ENCODE assay signal across 8 mouse cellular contexts in the genomic region with DNA sequence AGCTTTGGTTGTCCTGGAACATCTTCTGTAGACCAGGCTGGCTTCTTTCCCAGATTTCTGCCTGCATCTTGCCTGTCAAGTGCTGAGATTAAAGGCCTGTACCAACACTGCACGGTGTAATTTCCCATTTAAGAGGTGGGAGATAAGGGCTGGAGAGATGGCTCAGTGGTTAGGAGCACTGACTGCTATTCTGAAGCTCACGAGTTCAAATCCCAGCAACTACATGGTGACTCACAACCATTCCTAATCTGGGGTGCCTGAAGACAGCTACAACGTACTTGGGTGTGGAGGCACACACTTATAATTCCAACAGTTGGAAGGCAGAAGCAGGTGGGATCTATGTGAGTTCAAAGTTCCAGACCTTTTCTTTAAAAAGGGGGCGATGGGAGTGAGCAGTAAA. TPM values are rescaled to one million over a fixed set of nuclear protein-coding genes. Genes with fewer than 3 reads are reported as not detected.
A peak's percentile ranks its signal among the peaks of the same experiment; 100 is the strongest.
DNase-seq lines count a peak whose midpoint lies in the region; ATAC-seq and TF ChIP-seq lines count a peak whose summit lies in the region.

No protein-coding gene starts in this region.

- peak overlapping the region; percentile 97; the same call in 1 of the 2 replicates for H3K4me3 ChIP-seq in testis, adult 2 months (ENCODE audit: control insufficient read depth, low read depth, low read length)
- H3K4me3 ChIP-seq in intestine, embryonic 15.5 days (replicated peaks), result no peak overlapping the region
- H3K4me3 ChIP-seq in neural tube, embryonic 15.5 days (replicated peaks), result peak overlapping the region; percentile 97

- H3K9me3 ChIP-seq in intestine, embryonic 15.5 days, result no peaks in the 10 kb centered on the region
- H3K9me3 ChIP-seq in neural tube, embryonic 15.5 days (replicated peaks), result no peaks in the 10 kb centered on the region

- WGBS in intestine, embryonic 15.5 days, result 34% methylated on average over 4 of the region's 4 CpGs
- WGBS in neural tube, embryonic 15.5 days, result 43% methylated on average over 4 of the region's 4 CpGs

- peak; percentile 4 for DNase-seq in gastrocnemius, adult 18-20 months (ENCODE audit: low spot score)
- DNase-seq in gastrocnemius, postnatal 10 days, result no peak
- DNase-seq in testis, postnatal 10 days (ENCODE audit: low spot score), result no peak
- DNase-seq in gastrocnemius, adult 8-10 months (ENCODE audit: low spot score in 2 of 2), result no peak

- H3K27me3 ChIP-seq in testis, adult 2 months (ENCODE audit: control insufficient read depth, insufficient read depth, low read length), result no peaks in the 10 kb centered on the region
- H3K27me3 ChIP-seq in intestine, embryonic 15.5 days (replicated peaks), result no peaks in the 10 kb centered on the region
- no peaks in the 10 kb centered on the region for H3K27me3 ChIP-seq in neural tube, embryonic 15.5 days (replicated peaks)

- H3K4me1 ChIP-seq in testis, adult 2 months (ENCODE audit: control insufficient read depth, insufficient read depth, low read length), result no peaks in the 10 kb centered on the region
- no peaks in the 10 kb centered on the region for H3K4me1 ChIP-seq in intestine, embryonic 15.5 days (replicated peaks)
- peaks cover 10% of the 10 kb centered on the region for H3K4me1 ChIP-seq in neural tube, embryonic 15.5 days

- peak; percentile 14; the same call in 1 of the 2 replicates for ATAC-seq in intestine, embryonic 15.5 days
- peak; percentile 29 for ATAC-seq in neural tube, embryonic 15.5 days (ENCODE audit: low FRiP score)
- ATAC-seq in monocyte, adult 5-6 weeks (replicated peaks; ENCODE audit: insufficient number of reproducible peaks, low FRiP score, low TSS enrichment, poor library complexity, severe bottlenecking), result no peak; the same call in 1 of the 2 replicates

- no peak for TF ChIP-seq CTCF in testis, adult 2 months (IDR thresholded peaks at IDR 0.05; ENCODE audit: control insufficient read depth, insufficient read depth, insufficient replicate concordance, low read depth, low read length)

- H3K4me2 ChIP-seq in intestine, embryonic 15.5 days (replicated peaks), result no peak overlapping the region
- H3K4me2 ChIP-seq in neural tube, embryonic 15.5 days, result peak overlapping the region; percentile 58

- H3K27ac ChIP-seq in testis, adult 2 months (ENCODE audit: control insufficient read depth, insufficient read depth, low read depth, low read length), result no peak overlapping the region
- H3K27ac ChIP-seq in intestine, embryonic 15.5 days, result no peak overlapping the region
- H3K27ac ChIP-seq in neural tube, embryonic 15.5 days (replicated peaks), result peak overlapping the region; percentile 98

- no peaks in the 10 kb centered on the region for H3K36me3 ChIP-seq in testis, adult 2 months (ENCODE audit: control insufficient read depth, insufficient read depth, low read length)
- no peaks in the 10 kb centered on the region for H3K36me3 ChIP-seq in intestine, embryonic 15.5 days
- no peaks in the 10 kb centered on the region for H3K36me3 ChIP-seq in neural tube, embryonic 15.5 days

- no peak for TF ChIP-seq POLR2A in testis, adult 2 months (IDR thresholded peaks at IDR 0.05; ENCODE audit: control insufficient read depth, low read depth, low read length)

- H3K9ac ChIP-seq in intestine, embryonic 15.5 days, result no peak overlapping the region
- H3K9ac ChIP-seq in neural tube, embryonic 15.5 days (replicated peaks), result no peak overlapping the region

RNA-seq across cellular contexts. Expression of a gene that starts 46.8 kb away (rescaled TPM):
- 10 to 100 TPM; 33.6 to 44.5 TPM for total RNA-seq in gastrocnemius, adult 18-20 months (2021)
- total RNA-seq in gastrocnemius, postnatal 10 days (2021), result 10 to 100 TPM; 40.3 to 62.3 TPM
- polyA plus RNA-seq in testis, adult 2 months (2012; rRNA removed), result 10.3 and 12.6 TPM in 2 replicates
- 43.3 and 49.9 TPM in 2 replicates for polyA plus RNA-seq in intestine, embryonic 15.5 days (2015; fragmentation: Nextera tagmentation; extraction: Ambion mirVana)
- polyA plus RNA-seq in neural tube, embryonic 15.5 days (2015; fragmentation: Nextera tagmentation; extraction: Ambion mirVana), result 68.8 and 69.3 TPM in 2 replicates
- 10 to 100 TPM; 32.2 to 49.2 (median 42.0) TPM for total RNA-seq in gastrocnemius, adult 8-10 months (2022)
- total RNA-seq in monocyte, adult 5-6 weeks (2017), result 186 to 334 TPM (median 275 TPM) in 3 replicates
